Mouse (Mus musculus) erythroblast, embryonic 14.5 days (primary cell): ENCODE results near the gene Gm10354.
"Not testable (repeated sequence)": the region's sequence is repeated elsewhere in the genome, so short reads cannot be mapped to it uniquely, and the experiment has no call there.

Source experiments
- GATA1 ChIP-seq: IDR thresholded peaks from 2 replicates; pipeline ENCODE4 v1.6.1; 2012; ENCODE audit warnings: low read length, inconsistent platforms, mixed read lengths
- TAL1 ChIP-seq: IDR thresholded peaks from 3 replicates; pipeline ENCODE4 v1.6.1; 2012; ENCODE audit warnings: low read length, inconsistent platforms, mixed read lengths

DNA sequence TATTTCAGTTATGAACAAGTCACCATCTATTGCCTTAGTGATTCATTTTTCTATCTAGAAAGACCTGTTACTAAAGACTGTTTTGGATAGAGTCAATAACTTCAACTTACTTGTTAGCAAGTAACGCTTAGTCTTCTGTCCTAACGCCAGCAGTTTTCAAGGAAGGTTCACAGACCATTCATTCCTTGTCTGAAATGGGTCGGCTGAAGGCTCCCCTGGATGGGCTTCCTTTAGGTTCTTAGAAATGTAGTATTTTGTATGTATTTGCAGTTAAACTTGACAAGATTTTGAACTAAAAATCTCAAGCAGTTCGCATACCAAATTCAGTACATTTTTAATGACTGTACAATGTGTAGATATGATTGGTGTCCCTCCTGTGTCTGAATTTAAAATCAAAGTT, 18.8 kb upstream of the Gm10354 start:
- not testable (repeated sequence) for TF ChIP-seq GATA1, TAL1
